Comparison of ENCODE assay signal across 17 mouse cellular contexts in the genomic region with DNA sequence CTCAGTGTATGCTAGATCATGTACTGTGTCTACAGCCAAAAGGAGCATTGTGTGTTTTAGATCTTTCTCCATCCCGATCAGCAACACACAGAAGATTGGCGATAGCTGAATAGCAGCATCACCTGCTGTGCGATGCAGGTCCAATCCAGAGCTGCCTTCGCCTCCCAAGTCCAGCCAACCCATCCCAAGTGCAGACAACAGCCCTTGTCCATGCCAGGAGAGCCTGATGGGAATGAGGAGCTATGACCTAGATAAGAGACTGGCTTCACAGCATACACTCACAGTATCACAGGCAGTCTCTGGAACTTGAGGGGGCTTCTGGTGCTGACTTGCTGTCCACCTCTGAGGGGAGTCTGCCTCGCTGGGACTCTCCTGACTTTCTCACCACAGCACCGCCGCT. TPM values are rescaled to one million over a fixed set of nuclear protein-coding genes. Genes with fewer than 3 reads are reported as not detected.
DNase-seq lines count a peak whose midpoint lies in the region; ATAC-seq and TF ChIP-seq lines count a peak whose summit lies in the region.
"Had no signal": no experiment of that assay in that cellular context is flagged by ENCODE, and none has a peak within 500 bp of the region (broad histone marks: within the 10 kb centered on the region; RNA-seq: fewer than 3 reads in every experiment).

No protein-coding gene starts in this region.

- intact Hi-C loops in heart, postnatal 25 days (cut with DNase I), result no loop called here

- H3K27me3 ChIP-seq in forebrain, embryonic 10.5 days (ENCODE audit: poor library complexity, severe bottlenecking), result no peaks in the 10 kb centered on the region
- no peaks in the 10 kb centered on the region for H3K27me3 ChIP-seq in forebrain, postnatal 0 days (ENCODE audit: insufficient read depth, low read length)
- no peaks in the 10 kb centered on the region for H3K27me3 ChIP-seq in heart, embryonic 13.5 days (replicated peaks)
- H3K27me3 ChIP-seq in embryonic facial prominence, embryonic 13.5 days, result 0 out of 2 replicates have a peak, but pooled peaks cover 7% of the 10 kb centered on the region
- H3K27me3 ChIP-seq in limb, embryonic 10.5 days (ENCODE audit: low read depth, poor library complexity, severe bottlenecking), result peaks cover 19% of the 10 kb centered on the region; the same call in 1 of the 2 replicates
- H3K27me3 ChIP-seq: neural tube, embryonic 13.5 days had no signal

- peaks cover 7% of the 10 kb centered on the region for H3K9me3 ChIP-seq in forebrain, embryonic 10.5 days
- H3K9me3 ChIP-seq in forebrain, postnatal 0 days (ENCODE audit: low read length), result 0 out of 2 replicates have a peak, but pooled peaks cover 4% of the 10 kb centered on the region
- H3K9me3 ChIP-seq in heart, embryonic 13.5 days, result peaks cover 7% of the 10 kb centered on the region; the same call in 1 of the 2 replicates
- H3K9me3 ChIP-seq in embryonic facial prominence, embryonic 13.5 days, result no peaks in the 10 kb centered on the region; the same call in none of the 2 replicates
- H3K9me3 ChIP-seq in limb, embryonic 10.5 days (replicated peaks), result no peaks in the 10 kb centered on the region
- H3K9me3 ChIP-seq: liver, embryonic 15.5 days had no signal

- no peak overlapping the region for H3K4me2 ChIP-seq in forebrain, postnatal 0 days (ENCODE audit: low read depth)
- peak overlapping the region; percentile 68 for H3K4me2 ChIP-seq in heart, embryonic 13.5 days
- no peak overlapping the region for H3K4me2 ChIP-seq in embryonic facial prominence, embryonic 13.5 days
- H3K4me2 ChIP-seq: liver, embryonic 15.5 days had no signal

- H3K9ac ChIP-seq in forebrain, postnatal 0 days, result no peak overlapping the region
- peak overlapping the region; percentile 75 for H3K9ac ChIP-seq in heart, embryonic 13.5 days
- peak overlapping the region; percentile 32; the same call in 1 of the 2 replicates for H3K9ac ChIP-seq in embryonic facial prominence, embryonic 13.5 days
- H3K9ac ChIP-seq: limb, embryonic 12.5 days; liver, embryonic 15.5 days; neural tube, embryonic 13.5 days had no signal

- no peak for TF ChIP-seq CTCF in forebrain, postnatal 0 days (IDR thresholded peaks at IDR 0.05; ENCODE audit: low read depth)

- 83% methylated on average over 7 of the region's 7 CpGs for WGBS in forebrain, embryonic 10.5 days
- WGBS in forebrain, postnatal 0 days, result 72% methylated on average over 7 of the region's 7 CpGs
- 52% methylated on average over 7 of the region's 7 CpGs for WGBS in heart, embryonic 13.5 days
- 80% methylated on average over 7 of the region's 7 CpGs for WGBS in embryonic facial prominence, embryonic 13.5 days
- 89% methylated on average over 7 of the region's 7 CpGs for WGBS in limb, embryonic 10.5 days

- no peak overlapping the region for H3K4me3 ChIP-seq in forebrain, embryonic 10.5 days
- H3K4me3 ChIP-seq in forebrain, postnatal 0 days (ENCODE audit: low read depth, low read length), result no peak overlapping the region
- no peak overlapping the region for H3K4me3 ChIP-seq in heart, embryonic 13.5 days
- no peak overlapping the region for H3K4me3 ChIP-seq in embryonic facial prominence, embryonic 13.5 days
- H3K4me3 ChIP-seq in limb, embryonic 10.5 days, result no peak overlapping the region
- H3K4me3 ChIP-seq: limb, embryonic 12.5 days; liver, embryonic 15.5 days; neural tube, embryonic 13.5 days had no signal

- H3K4me1 ChIP-seq in forebrain, embryonic 10.5 days, result peaks cover 28% of the 10 kb centered on the region
- no peaks in the 10 kb centered on the region for H3K4me1 ChIP-seq in forebrain, postnatal 0 days (ENCODE audit: insufficient read depth)
- peaks cover 49% of the 10 kb centered on the region for H3K4me1 ChIP-seq in heart, embryonic 13.5 days
- peaks cover 31% of the 10 kb centered on the region for H3K4me1 ChIP-seq in embryonic facial prominence, embryonic 13.5 days
- H3K4me1 ChIP-seq in limb, embryonic 10.5 days, result peaks cover 30% of the 10 kb centered on the region
- H3K4me1 ChIP-seq: liver, embryonic 15.5 days had no signal

- no peaks in the 10 kb centered on the region for H3K36me3 ChIP-seq in forebrain, embryonic 10.5 days (replicated peaks)
- no peaks in the 10 kb centered on the region for H3K36me3 ChIP-seq in forebrain, postnatal 0 days (ENCODE audit: insufficient read depth)
- no peaks in the 10 kb centered on the region for H3K36me3 ChIP-seq in heart, embryonic 13.5 days
- H3K36me3 ChIP-seq in embryonic facial prominence, embryonic 13.5 days, result no peaks in the 10 kb centered on the region
- H3K36me3 ChIP-seq in limb, embryonic 10.5 days, result no peaks in the 10 kb centered on the region
- H3K36me3 ChIP-seq: limb, embryonic 12.5 days; liver, embryonic 15.5 days; neural tube, embryonic 13.5 days had no signal

- no peak; the same call in 1 of the 2 replicates for ATAC-seq in forebrain, postnatal 0 days
- ATAC-seq in heart, embryonic 13.5 days (ENCODE audit: extremely low read depth, insufficient number of reproducible peaks, low FRiP score, low TSS enrichment), result no peak; the same call in 1 of the 2 replicates
- ATAC-seq in embryonic facial prominence, embryonic 13.5 days (ENCODE audit: insufficient number of reproducible peaks, insufficient read depth, low FRiP score, low TSS enrichment, low read depth), result no peak
- ATAC-seq: forebrain, embryonic 14.5 days had no signal

- DNase-seq in forebrain, embryonic 10.5 days (ENCODE audit: extremely low spot score, low spot score), result no peak
- DNase-seq in forebrain, postnatal 0 days, result no peak
- DNase-seq in heart, postnatal 25 days (ENCODE audit: low spot score), result no peak
- no peak for DNase-seq in limb, embryonic 10.5 days (ENCODE audit: low spot score)
- no peak for DNase-seq in Muller cell, postnatal 12 days (ENCODE audit: inconsistent ontology term)
- DNase-seq in spleen, postnatal 4 days (ENCODE audit: low spot score in 2 of 2), result no peak
- DNase-seq: adrenal gland, postnatal 14 days; cerebellum, adult 9-10 months; kidney, adult 18-20 months; lung, postnatal 10 days; thymus, adult 18-20 months had no signal

- H3K27ac ChIP-seq in forebrain, embryonic 10.5 days, result peak overlapping the region; percentile 63
- H3K27ac ChIP-seq in forebrain, postnatal 0 days (ENCODE audit: low read depth, low read length), result no peak overlapping the region
- peak overlapping the region; percentile 90 for H3K27ac ChIP-seq in heart, embryonic 13.5 days (replicated peaks)
- H3K27ac ChIP-seq in embryonic facial prominence, embryonic 13.5 days, result no peak overlapping the region
- H3K27ac ChIP-seq in limb, embryonic 10.5 days, result 0 out of 2 replicates have a peak overlapping the region, but pooled peaks have one; percentile 12
- H3K27ac ChIP-seq: liver, embryonic 15.5 days; neural tube, embryonic 13.5 days had no signal

RNA-seq across cellular contexts. Expression of a gene that starts 30.1 kb away (rescaled TPM):
- polyA plus RNA-seq in forebrain, embryonic 10.5 days (2016; fragmentation: Nextera tagmentation; extraction: Ambion mirVana), result 6.3 and 7.1 TPM in 2 replicates
- 39.4 and 40.2 TPM in 2 replicates for total RNA-seq in forebrain, postnatal 0 days (2014; rRNA removed)
- polyA plus RNA-seq in forebrain, postnatal 0 days (2015; fragmentation: Nextera tagmentation; extraction: Ambion mirVana), result 12.4 and 12.5 TPM in 2 replicates
- 10.7 and 12.1 TPM in 2 replicates for polyA plus RNA-seq in heart, embryonic 13.5 days (2015; fragmentation: Nextera tagmentation; extraction: Ambion mirVana)
- 10 to 100 TPM; 16.7 to 19.7 TPM for total RNA-seq in heart, postnatal 25 days (2021)
- 4.4 and 6.4 TPM in 2 replicates for polyA plus RNA-seq in embryonic facial prominence, embryonic 13.5 days (2015; fragmentation: Nextera tagmentation; extraction: Ambion mirVana)
- polyA plus RNA-seq in limb, embryonic 10.5 days (2016; fragmentation: Nextera tagmentation; extraction: Ambion mirVana), result 4.9 and 5.0 TPM in 2 replicates

Comparison
In these comparisons a context has a peak if more than half of its experiments do, and no peak if none do; other contexts are left out.
1. H3K27ac ChIP-seq: peak in forebrain, embryonic 10.5 days (single experiment), heart, embryonic 13.5 days (single experiment) and limb, embryonic 10.5 days (single experiment); none in forebrain, postnatal 0 days (single experiment) and embryonic facial prominence, embryonic 13.5 days (single experiment).